Mouse (Mus musculus): ENCODE measurements around the gene Hip1. TPM values are rescaled to one million over a fixed set of nuclear protein-coding genes. Genes with fewer than 3 reads are reported as not detected.

Gene Hip1
- total RNA-seq (2014; fragmentation: Nextera tagmentation) (0.79 and 1.2 TPM in 2 replicates), total RNA-seq (2017) (0.19 and 0.23 TPM in 2 replicates)

DNA sequence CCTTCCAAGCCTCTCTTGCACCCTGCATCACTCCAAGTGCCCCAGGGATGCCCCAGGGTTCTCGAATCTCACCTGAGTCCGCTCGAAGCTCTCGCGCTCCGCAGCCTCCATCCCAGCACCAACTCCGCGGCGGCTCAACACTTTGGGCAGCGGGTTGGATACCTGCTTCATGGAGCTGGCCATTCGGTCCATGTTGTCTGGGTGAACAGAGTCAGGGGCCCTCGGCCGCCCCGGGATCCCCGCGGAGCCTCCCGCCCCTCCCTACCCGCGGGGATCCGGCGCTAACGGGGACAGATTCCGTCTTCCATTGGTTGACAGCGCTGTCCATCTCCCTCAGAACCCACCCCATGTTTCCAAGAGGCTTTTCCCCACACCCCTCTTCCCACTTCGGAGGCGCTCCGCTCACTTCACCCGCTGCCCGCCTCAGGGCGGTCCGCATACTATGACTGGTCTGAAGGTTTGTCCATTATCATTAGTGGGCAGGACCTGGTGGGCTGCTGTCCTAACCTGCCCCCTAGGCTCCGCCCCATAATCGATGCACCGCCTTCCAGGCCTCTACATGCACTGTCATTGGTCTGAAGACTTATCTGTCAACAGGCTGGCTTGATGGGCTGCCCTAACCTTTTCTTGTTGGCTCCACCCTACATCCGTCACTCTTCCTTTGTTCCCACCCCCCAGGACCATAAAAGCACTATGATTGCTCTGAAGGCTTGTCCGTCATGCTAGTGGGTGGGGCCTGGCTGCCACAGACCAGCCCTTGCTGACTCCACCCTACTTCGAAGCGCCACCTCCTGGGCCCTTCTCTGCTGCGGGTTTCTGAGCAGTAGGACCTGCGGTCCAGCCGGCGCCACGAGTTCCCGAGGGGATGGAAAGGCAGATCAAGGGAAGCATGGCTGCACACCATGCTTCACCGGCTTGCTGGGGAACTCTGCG lies at the start of gene Hip1:
TSS of gene Hip1 (minus strand) at position 256 of the 933 bp plus-strand sequence.
- peak; percentile 98 for ATAC-seq (replicated peaks; ENCODE audit: low FRiP score, low TSS enrichment, poor library complexity, severe bottlenecking)

DNA sequence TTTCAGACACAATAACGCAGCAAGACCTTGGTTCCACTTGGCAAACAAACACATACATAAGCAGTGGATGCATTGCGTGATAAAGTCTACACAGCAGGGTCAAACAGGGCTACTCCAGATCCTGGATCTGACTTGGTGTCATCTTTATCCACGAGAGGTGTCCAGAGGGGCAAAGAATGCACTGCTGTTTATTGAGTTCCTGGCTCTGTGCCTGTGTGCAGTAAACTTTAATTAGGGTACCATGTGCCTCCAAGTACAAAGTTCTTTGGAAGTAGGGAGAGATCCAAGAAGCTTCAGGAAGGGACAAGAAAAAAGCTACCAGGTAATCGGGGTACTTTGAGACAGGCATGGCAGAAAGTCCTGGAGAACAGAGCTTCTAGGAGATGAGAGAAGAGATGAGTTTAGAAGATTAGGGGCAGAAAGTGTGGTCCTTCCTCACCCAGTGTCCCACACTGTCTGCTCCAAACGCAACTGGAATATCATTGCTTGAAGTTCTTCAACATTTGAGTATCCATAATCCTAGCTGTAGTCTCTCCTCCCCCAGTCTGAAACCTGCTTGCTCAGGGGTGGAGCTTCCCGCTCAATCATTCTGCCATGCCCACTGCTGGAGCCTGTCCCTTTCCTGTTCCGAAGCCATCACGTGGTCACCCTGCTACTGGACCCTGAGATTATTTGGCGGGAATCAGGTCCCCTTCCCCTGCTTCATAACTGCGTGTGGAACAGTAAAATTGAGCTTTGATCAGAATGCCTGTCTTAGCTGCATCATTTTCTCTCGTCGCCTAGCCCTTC lies 45.3 kb upstream of the Hip1 start:
- no peak for ATAC-seq (replicated peaks; ENCODE audit: low FRiP score, low TSS enrichment, poor library complexity, severe bottlenecking)

DNA sequence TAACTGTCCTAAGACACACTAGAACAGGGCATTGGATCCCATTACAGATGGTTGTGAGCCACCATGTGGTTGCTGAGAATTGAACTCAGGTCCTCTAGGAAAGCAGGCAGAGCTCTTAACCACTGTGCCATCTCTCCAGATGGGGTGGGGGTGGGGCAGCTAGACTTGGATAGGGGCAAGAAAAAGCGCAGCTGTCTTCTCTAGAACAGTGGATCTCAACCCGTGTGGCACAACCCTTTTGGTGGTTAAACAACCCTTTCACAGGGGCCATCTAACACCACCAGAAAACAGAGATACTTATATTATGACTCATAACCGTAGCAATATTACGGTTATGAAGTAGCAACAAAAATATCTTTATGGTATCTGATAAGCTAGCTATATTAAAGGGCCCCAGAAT lies 42.8 kb upstream of the Hip1 start:
- no peak for ATAC-seq (replicated peaks; ENCODE audit: low FRiP score, low TSS enrichment, poor library complexity, severe bottlenecking)

DNA sequence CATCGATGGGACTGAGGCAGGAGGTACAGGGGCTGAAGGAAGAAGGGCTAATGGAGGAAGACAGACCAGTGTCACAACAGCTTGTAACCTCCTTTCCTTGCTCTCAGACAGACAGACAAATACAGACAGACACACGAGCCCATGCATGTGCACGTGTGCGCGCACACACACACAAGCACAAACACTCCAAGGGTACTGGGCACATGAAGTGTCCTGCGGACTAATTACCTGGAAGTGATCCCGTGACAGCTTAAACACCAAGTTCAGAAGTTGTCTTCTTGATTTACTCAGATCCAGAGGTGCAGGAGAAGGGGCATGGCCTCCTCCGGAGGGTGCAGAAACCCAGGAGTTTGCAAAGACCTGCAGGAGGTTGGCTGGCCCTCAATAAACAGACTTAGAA lies 40.8 kb upstream of the Hip1 start:
- no peak for ATAC-seq (replicated peaks; ENCODE audit: low FRiP score, low TSS enrichment, poor library complexity, severe bottlenecking)

DNA sequence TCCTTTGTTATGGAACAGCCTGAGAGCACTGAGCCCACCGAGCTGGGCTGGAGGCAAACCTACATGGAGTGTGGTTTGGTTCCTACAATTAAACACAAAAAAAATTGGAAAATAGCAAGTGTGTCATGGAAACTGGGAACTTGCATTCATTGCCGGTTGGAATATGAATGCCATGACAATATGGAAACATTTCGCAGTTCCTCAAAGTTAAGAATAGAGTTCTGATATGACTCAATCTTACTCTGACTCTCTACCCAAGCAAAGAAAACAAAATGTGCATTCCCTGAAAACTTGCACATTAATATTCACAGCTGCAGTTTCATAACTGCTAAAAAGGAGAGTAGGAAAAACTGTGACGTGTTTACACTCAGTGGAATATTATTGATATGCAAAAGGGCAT lies 37.4 kb upstream of the Hip1 start:
- no peak for ATAC-seq (replicated peaks; ENCODE audit: low FRiP score, low TSS enrichment, poor library complexity, severe bottlenecking)

DNA sequence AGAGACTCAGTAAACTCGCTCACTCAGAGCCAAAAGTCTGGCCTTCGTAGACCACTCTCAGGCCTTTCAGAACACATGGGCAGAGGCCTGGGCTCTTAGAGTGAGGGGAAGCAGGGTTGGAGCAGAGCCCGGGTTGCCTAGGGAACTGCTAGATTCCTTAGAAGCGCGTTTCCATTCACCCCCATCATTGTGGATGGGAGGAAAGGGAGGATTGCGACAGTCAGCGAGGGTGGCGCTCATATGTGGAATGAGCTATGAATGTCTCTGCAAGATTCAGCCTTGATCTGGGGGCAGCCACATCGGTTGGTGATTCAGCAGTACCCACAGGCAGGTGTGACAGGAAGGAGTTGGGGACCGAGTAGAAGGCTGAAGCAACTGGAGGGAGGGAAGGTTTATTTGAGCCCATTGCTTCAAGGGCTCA lies 34.4 kb upstream of the Hip1 start:
- no peak for ATAC-seq (replicated peaks; ENCODE audit: low FRiP score, low TSS enrichment, poor library complexity, severe bottlenecking)

DNA sequence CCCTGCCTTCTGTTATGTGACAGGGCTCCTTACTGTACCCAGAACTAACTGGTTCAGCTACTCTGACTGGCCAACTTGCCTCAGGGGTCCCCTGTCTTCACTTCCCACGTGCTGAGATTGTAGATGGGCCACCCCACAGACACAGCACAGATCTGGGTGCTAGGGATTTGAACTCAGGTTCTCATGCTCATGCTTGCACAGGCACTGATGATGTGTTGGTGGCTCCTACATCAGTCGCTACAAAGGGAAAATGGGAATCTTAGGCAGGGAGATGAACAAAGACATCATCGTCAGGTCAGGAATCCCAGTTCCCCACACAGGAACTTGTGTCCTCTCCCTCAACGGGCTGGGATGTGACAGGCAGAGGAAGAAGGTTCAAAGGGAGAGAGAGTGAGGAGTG lies 31.1 kb upstream of the Hip1 start:
- no peak for ATAC-seq (replicated peaks; ENCODE audit: low FRiP score, low TSS enrichment, poor library complexity, severe bottlenecking)

DNA sequence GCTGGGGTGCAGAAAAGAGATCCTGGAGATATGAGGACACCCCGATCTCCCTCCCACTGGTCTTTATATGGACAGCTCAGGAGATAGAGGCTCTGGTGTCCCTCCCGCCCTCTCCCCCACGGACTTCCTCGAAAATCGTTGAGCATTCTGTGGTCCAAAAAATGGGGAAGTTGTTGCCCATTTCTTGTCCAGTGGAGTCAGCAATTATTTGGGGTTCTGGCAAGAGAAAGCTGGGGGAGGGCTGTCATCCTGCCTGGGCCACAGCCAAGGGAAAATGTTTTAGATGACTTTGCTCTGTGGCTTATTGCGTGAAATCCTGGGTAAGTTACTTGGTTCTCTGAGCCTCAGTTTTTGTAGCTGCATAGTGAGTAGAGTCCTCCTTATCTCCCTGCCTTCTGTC lies 28.1 kb upstream of the Hip1 start, which contains the start of gene Ccl24:
TSS of gene Ccl24 (minus strand) at position 44 of the 400 bp plus-strand sequence.
- ATAC-seq (replicated peaks; ENCODE audit: low FRiP score, low TSS enrichment, poor library complexity, severe bottlenecking): no peak

DNA sequence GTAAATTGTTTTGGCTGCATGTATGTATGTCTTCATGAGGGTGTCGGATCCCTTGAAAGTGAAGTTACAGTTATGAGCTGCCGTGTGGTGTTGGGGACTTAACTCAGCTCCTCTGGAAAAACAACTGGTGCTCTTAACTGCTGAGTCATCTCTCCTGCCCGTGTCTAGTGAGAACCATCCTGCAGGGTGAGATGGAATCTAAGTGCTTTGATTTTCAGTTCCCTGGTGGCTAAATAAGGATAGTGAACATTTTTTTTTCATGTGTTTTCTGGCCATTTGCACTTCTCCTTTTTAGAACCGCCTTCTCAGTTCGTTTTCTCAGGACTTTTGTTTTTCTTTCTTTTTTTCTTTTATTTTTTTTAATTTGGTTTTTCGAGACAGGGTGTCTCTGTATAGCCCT lies 23.8 kb upstream of the Hip1 start:
- ATAC-seq (replicated peaks; ENCODE audit: low FRiP score, low TSS enrichment, poor library complexity, severe bottlenecking): no peak

DNA sequence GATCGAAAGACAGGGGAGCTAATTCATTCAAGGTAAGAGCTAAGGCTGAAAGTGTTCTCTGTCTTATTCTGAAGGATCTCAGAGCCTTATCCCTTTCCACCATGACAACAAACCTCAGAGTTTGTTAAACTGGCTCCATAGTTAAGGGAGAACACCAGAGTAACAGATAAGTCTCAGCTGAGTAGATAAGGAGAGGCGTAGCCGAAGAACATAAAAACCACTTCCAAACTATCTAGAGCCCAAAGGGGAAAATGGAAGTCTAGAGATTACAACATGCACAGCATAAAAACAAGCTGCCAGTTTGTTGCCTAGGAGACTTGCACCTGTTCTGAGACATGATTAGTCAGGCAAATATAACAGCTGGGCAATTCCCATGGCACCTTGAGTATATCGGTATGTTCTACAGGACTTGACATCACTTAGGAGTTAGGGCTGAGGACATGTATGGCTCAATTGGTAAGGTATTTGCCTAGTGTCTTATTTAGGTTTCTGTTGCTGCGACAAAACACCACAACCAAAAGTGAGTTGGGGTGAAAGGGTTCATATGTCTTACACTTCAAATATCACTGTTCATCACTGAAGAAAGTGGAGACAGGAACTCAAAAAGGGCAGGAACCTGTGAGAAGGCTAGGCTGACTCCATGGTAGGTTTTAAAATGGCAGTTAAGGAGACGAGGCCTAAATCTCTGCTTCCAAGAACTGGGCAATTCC lies 22.8 kb upstream of the Hip1 start:
- ATAC-seq (replicated peaks; ENCODE audit: low FRiP score, low TSS enrichment, poor library complexity, severe bottlenecking): peak; percentile 45

DNA sequence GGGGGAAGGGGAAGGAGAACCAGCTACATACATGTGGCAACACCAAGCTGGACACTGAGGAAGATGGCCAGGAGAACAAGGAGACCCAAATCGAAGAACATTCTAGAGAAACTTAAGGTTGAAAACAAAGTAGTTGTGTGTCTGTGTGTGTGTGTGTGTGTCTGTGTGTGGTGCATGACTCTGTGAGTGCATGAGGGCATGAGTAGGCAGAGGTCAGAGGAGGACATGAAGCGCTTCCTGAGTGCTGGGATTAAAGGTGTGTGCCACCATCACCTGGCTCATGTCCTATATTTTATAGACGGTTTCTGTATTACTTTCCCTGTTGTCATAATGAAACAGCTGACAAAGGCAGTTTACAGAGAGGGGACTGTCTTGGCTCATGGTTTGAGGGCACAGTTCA lies 18.5 kb upstream of the Hip1 start, which contains the start of gene Ccl26:
TSS of gene Ccl26 (minus strand) at position 101 of the 400 bp plus-strand sequence.
- no peak for ATAC-seq (replicated peaks; ENCODE audit: low FRiP score, low TSS enrichment, poor library complexity, severe bottlenecking)

DNA sequence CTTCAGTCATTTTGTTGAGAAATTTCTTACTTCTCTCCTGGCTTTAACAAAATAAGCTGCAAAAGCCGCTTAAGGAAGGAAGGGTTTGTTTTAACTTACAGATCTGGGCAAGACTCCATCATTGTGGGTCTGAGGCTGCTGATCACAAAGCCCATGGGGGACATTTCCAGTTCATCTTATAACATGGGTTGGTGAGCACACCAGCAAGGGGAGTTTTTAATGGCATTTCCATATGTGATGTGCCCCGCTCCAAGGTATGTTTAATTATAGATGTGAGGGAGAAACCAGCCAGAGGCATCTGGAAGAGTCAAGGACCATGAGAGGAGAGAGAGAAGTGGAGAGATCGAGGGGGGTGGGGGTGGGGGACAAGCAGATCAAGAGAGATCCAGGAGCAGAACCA lies 12.8 kb upstream of the Hip1 start:
- ATAC-seq (replicated peaks; ENCODE audit: low FRiP score, low TSS enrichment, poor library complexity, severe bottlenecking): no peak

DNA sequence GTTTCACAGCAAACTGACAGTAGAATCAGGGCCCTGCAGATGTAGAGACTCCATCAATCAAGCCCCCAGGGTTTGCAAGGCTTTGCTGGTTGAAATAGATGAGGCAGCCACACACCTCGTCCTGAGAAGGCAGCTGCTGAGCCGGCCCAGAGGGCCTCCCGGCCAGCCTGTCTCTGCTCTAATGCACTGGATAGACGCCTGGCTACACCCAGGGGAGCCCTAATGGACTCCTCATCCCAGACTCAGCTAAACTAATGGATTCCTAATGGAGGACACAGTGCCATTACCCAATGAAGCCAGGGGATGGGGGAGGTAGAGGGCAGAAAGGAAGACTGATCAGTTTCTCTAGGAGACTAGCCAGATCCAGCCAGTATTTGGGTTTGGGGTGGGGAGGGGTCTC lies 12.1 kb upstream of the Hip1 start:
- no peak for ATAC-seq (replicated peaks; ENCODE audit: low FRiP score, low TSS enrichment, poor library complexity, severe bottlenecking)

DNA sequence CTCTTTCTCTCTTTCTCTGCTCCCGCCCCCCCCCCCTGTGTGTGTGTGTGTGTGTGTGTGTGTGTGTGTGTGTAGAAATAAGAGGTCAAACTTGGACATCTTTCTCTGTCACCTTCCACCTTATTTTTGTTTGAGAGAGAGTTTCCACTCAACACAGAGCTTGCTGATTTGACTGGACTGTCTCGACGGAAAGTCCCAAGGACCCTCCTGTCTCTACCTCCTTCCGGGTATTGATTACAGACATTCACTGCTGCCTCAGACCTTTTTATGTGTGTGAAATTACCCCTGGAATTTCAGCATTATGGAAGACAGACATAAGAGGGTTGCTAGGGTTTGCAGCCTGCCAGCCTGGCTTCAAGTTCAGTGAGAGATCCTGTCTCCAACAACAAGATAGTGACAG lies 11.3 kb upstream of the Hip1 start:
- ATAC-seq (replicated peaks; ENCODE audit: low FRiP score, low TSS enrichment, poor library complexity, severe bottlenecking): no peak

DNA sequence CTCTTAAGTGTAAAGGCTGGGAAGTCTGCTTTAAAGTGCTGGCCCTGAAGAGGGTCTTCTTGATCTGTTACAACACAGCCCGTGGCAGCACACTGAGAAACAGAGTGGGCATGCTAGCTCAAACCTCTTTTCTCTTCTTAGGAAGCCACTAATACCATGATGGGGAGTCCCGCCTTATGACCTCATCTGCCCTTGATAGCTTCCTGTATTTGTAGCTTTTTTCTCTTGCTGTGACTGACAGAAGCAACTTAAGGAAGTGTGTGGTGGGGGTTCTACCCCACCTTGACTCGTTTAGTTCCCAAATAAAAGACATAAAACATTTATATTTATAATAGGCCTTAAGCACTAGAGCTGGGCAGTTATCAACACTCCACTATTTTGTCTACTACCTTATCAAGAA lies 6.7 kb upstream of the Hip1 start:
- ATAC-seq (replicated peaks; ENCODE audit: low FRiP score, low TSS enrichment, poor library complexity, severe bottlenecking): no peak

DNA sequence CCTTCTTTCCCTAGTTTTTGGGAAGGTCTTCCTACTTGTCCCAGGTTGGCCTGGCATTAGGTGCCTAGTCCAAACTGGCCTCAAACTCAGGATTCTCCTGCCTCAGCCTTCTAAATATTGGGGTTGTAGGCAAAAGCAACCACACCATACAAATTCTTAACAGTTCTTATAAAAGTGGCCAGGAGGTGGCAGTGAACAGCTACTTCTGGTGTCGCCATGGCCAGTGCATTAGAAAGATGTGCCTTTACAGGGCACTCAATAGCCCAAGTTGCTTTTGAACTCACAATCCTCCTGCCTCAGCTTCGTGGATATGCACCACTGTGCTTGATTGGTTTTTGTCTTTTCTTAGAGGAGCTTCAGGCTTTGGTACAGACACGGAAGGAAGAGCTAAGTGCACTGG lies 6.0 kb upstream of the Hip1 start:
- peak; percentile 70 for ATAC-seq (replicated peaks; ENCODE audit: low FRiP score, low TSS enrichment, poor library complexity, severe bottlenecking)

DNA sequence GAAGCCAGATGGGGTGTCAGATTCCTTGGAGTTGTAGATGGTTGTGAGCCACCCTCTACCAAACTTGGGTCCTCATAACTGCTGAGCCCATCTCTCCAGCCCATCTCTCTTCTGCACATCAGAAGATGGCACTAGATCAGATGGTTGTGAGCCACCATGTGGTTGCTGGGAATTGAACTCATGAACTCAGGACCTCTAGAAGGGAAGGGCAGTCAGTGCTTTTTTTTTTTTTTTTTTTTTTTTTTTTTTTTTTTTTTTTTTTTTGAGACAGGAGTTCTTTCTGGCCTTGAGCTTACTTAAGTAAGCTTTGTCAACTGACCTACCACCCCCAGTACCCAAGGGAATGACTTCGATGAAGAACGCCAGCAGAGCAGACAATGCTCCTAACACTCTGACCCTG lies 3.1 kb upstream of the Hip1 start:
- no peak for ATAC-seq (replicated peaks; ENCODE audit: low FRiP score, low TSS enrichment, poor library complexity, severe bottlenecking)

DNA sequence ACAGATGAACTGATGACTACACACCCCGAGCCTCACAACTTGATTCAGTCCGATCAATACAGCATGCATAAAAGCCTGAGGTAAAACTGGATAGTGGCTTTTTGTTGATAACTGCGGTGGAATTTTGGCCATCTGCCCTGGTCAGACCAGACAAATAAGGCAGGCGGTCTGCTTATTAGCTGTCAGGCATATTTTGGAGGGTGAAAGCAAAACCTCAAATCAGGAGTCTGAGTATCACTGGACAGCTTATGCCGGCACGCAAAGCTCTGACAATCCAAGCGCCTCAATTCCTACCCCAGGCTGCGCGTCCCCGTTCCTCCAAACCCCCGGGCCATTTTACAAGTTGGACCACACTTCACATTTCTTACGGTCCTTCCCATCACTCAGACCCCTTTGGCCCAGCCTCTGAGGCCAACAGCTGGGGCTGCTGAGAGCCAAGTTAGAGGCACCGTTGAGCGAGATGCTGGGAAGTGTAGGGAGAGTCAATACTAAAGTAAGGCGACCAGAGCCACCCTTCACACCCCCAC lies 825 bp downstream of the Hip1 start:
- ATAC-seq (replicated peaks; ENCODE audit: low FRiP score, low TSS enrichment, poor library complexity, severe bottlenecking): no peak

DNA sequence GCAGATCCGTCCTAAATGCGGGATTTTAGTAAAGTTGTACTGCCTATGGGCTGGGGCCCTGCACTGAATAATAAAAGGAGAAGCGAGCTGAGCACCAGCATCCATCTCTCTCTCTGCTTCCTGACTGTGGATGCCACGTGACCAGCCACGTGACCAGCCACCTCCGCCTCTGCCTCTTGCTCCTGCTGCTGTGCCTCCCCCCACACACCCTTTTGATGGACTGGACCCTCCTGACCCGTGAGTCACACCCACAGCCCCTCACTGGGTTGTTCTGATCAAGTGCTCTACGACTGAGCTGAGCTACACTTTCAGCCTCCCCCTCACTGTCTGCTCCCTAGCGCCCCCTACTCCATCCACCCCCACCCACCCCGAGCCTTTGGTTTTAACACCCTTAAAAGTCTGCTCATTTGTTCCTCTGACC lies 7.1 kb downstream of the Hip1 start:
- ATAC-seq (replicated peaks; ENCODE audit: low FRiP score, low TSS enrichment, poor library complexity, severe bottlenecking): peak; percentile 42
